In genomic region chr11:6859096-6859495, GRCm38 (mm10) we compare ENCODE assay signal across 21 mouse cellular contexts. TPM values are rescaled to one million over a fixed set of nuclear protein-coding genes. Genes with fewer than 3 reads are reported as not detected.
"Had no signal": no experiment of that assay in that cellular context is flagged by ENCODE, and none has a peak within 500 bp of the region (broad histone marks: within the 10 kb centered on the region; RNA-seq: fewer than 3 reads in every experiment).

No protein-coding gene starts in this region.

- DNase-seq: kidney, adult 8-10 months; kidney, postnatal 36 days; layer of hippocampus, adult 9-11 months; layer of hippocampus, postnatal 36 days; lung, embryonic 14.5 days; lung, postnatal 10 days; thymus, adult 2 months; thymus, postnatal 25 days had no signal

- H3K4me1 ChIP-seq: liver, embryonic 12.5 days had no signal

- H3K4me2 ChIP-seq: limb, embryonic 15.5 days; liver, embryonic 12.5 days; lung, embryonic 14.5 days had no signal

- H3K9ac ChIP-seq: limb, embryonic 15.5 days; liver, embryonic 12.5 days; lung, embryonic 14.5 days had no signal

- ATAC-seq: intestine, embryonic 16.5 days; liver, embryonic 12.5 days had no signal

- H3K9me3 ChIP-seq: limb, embryonic 15.5 days; liver, embryonic 12.5 days had no signal

- H3K36me3 ChIP-seq: limb, embryonic 15.5 days; liver, embryonic 12.5 days had no signal

- H3K27me3 ChIP-seq: limb, embryonic 15.5 days; liver, embryonic 12.5 days had no signal

- H3K27ac ChIP-seq: kidney, postnatal 0 days; limb, embryonic 15.5 days; liver, embryonic 12.5 days; macrophage had no signal

- H3K4me3 ChIP-seq: limb, embryonic 15.5 days; liver, embryonic 12.5 days had no signal

RNA-seq across cellular contexts. Expression of gene Gm11983, which starts 21.6 kb away (rescaled TPM):
- total RNA-seq: layer of hippocampus, adult 18-20 months; layer of hippocampus, postnatal 36 days; left cerebral cortex, adult 8-10 months; left cerebral cortex, postnatal 25 days; neutrophil, adult 5-6 weeks had no signal
- polyA plus RNA-seq: intestine, embryonic 16.5 days; kidney, postnatal 0 days; limb, embryonic 11.5 days; limb, embryonic 15.5 days; liver, embryonic 12.5 days; liver, embryonic 16.5 days; lung, embryonic 14.5 days; macrophage; testis, adult 2 months; thymus, adult 2 months; urinary bladder, adult 2 months had no signal
